Mouse (Mus musculus) embryonic stem cell, embryonic (primary cell): ENCODE measurements around the gene Opalin.

Experiments
- CTCF ChIA-PET, 4 experiments: fragments of 300-600 bp in 2 of 4; fragments of 350-600 bp in 2 of 4; sonication (Branson Sonifier 250); formaldehyde crosslinking; loops; one replicate each; lab custom pipeline; 2022; ENCODE audit warnings: inconsistent platforms in 2 of 4; lab: Charles Lee
- POLR2A ChIA-PET, 4 experiments: fragments of 300-600 bp in 2 of 4; fragments of 350-600 bp in 2 of 4; sonication (Branson Sonifier 250); formaldehyde crosslinking; loops; one replicate each; lab custom pipeline; 2022; ENCODE audit warnings: antibody characterized with exemption in 4 of 4, inconsistent platforms in 1 of 4; lab: Charles Lee

Gene Opalin

GRCm38 (mm10) chr19:41076906-41077305 lies at the start of gene Opalin:
Gene Opalin (minus strand): TSS chr19:41077113.
- ChIA-PET CTCF (interaction anchor here in 2 of 4 experiments (0.9 to 2.2 kb wide), 2 partner anchors 9 to 10 kb away, joined by 4 to 7 read pairs; no protein-coding TSS in a partner anchor), POLR2A (no interaction called here)

- POLR2A ChIA-PET, result interaction anchor here in 1 of 4 experiments (0.6 kb wide), 1 partner anchor 335 kb away, joined by 3 read pairs; no protein-coding TSS in a partner anchor
- CTCF ChIA-PET, result no interaction called here
These were observed 46.1 kb upstream of the Opalin start for GRCm38 (mm10) chr19:41123009-41123408.

- ChIA-PET POLR2A (no interaction called here), CTCF (no interaction called here)
These were observed 43.0 kb upstream of the Opalin start for GRCm38 (mm10) chr19:41119924-41120323.

GRCm38 (mm10) chr19:41118346-41118745 lies 41.4 kb upstream of the Opalin start:
- ChIA-PET POLR2A (no interaction called here), CTCF (no interaction called here)

- ChIA-PET POLR2A (no interaction called here), CTCF (no interaction called here)
These were observed 40.4 kb upstream of the Opalin start for GRCm38 (mm10) chr19:41117334-41117733.

- ChIA-PET POLR2A (interaction anchor here in 1 of 4 experiments (0.6 kb wide), 1 partner anchor 109 kb away, joined by 3 read pairs; no protein-coding TSS in a partner anchor), CTCF (no interaction called here)
These were observed 37.7 kb upstream of the Opalin start for GRCm38 (mm10) chr19:41114611-41115010.

- ChIA-PET POLR2A (interaction anchor here in 1 of 4 experiments (0.6 kb wide), 1 partner anchor 109 kb away, joined by 3 read pairs; no protein-coding TSS in a partner anchor), CTCF (no interaction called here)
These were observed 37.1 kb upstream of the Opalin start for GRCm38 (mm10) chr19:41113911-41114531.

GRCm38 (mm10) chr19:41112609-41113008 lies 35.7 kb upstream of the Opalin start:
- CTCF ChIA-PET, result interaction anchor here in 1 of 4 experiments (1.3 kb wide), 1 partner anchor 26 kb away, joined by 3 read pairs; no protein-coding TSS in a partner anchor
- POLR2A ChIA-PET, result no interaction called here

GRCm38 (mm10) chr19:41109991-41110390 lies 33.1 kb upstream of the Opalin start:
- POLR2A ChIA-PET, result no interaction called here

GRCm38 (mm10) chr19:41109496-41109895 lies 32.6 kb upstream of the Opalin start:
- CTCF ChIA-PET, result interaction anchor here in 1 of 4 experiments (0.6 kb wide), 1 partner anchor 404 kb away, joined by 4 read pairs; no protein-coding TSS in a partner anchor

More at GRCm38 (mm10) chr19:41109991-41110390, 33.1 kb upstream of the Opalin start:
- CTCF ChIA-PET, result no interaction called here

GRCm38 (mm10) chr19:41108666-41109065 lies 31.8 kb upstream of the Opalin start:
- POLR2A ChIA-PET, result no interaction called here
- CTCF ChIA-PET, result interaction anchor here in 1 of 4 experiments (1.2 kb wide), 1 partner anchor 19 kb away, joined by 4 read pairs; no protein-coding TSS in a partner anchor

More at GRCm38 (mm10) chr19:41109496-41109895, 32.6 kb upstream of the Opalin start:
- POLR2A ChIA-PET, result no interaction called here

GRCm38 (mm10) chr19:41107530-41107929 lies 30.6 kb upstream of the Opalin start:
- POLR2A ChIA-PET, result no interaction called here
- CTCF ChIA-PET, result interaction anchor here in 3 of 4 experiments (0.5 to 3.0 kb wide), 4 partner anchors 18 to 696 kb away, joined by 3 to 14 read pairs (median 4); no protein-coding TSS in a partner anchor

GRCm38 (mm10) chr19:41104922-41105321 lies 28.0 kb upstream of the Opalin start:
- ChIA-PET POLR2A (interaction anchor here in 1 of 4 experiments (0.6 kb wide), 1 partner anchor 371 kb away, joined by 4 read pairs; no protein-coding TSS in a partner anchor), CTCF (interaction anchor here in 3 of 4 experiments (0.6 to 3.0 kb wide), 15 partner anchors 15 to 657 kb away, joined by 3 to 14 read pairs (median 3); partner anchors contain the start of gene Tll2 (in 1 of the 3))

- POLR2A ChIA-PET, result interaction anchor here in 1 of 4 experiments (0.7 kb wide), 1 partner anchor 397 kb away, joined by 4 read pairs; no protein-coding TSS in a partner anchor
- CTCF ChIA-PET, result interaction anchor here in 1 of 4 experiments (0.6 kb wide), 1 partner anchor 217 kb away, joined by 9 read pairs; no protein-coding TSS in a partner anchor
These were observed 24.5 kb upstream of the Opalin start for GRCm38 (mm10) chr19:41101390-41101789.

GRCm38 (mm10) chr19:41100863-41101262 lies 23.9 kb upstream of the Opalin start:
- POLR2A ChIA-PET, result no interaction called here
- CTCF ChIA-PET, result interaction anchor here in 1 of 4 experiments (0.6 kb wide), 1 partner anchor 217 kb away, joined by 9 read pairs; no protein-coding TSS in a partner anchor

- POLR2A ChIA-PET, result interaction anchor here in 1 of 4 experiments (0.6 kb wide), 1 partner anchor 50 kb away, joined by 4 read pairs; no protein-coding TSS in a partner anchor
- CTCF ChIA-PET, result no interaction called here
These were observed 20.1 kb upstream of the Opalin start for GRCm38 (mm10) chr19:41097038-41097437.

GRCm38 (mm10) chr19:41091901-41092300 lies 15.0 kb upstream of the Opalin start:
- POLR2A ChIA-PET, result no interaction called here
- CTCF ChIA-PET, result interaction anchor here in 1 of 4 experiments (0.6 kb wide), 1 partner anchor 487 kb away, joined by 5 read pairs; no protein-coding TSS in a partner anchor

- POLR2A ChIA-PET, result no interaction called here
- CTCF ChIA-PET, result interaction anchor here (0.6 to 1.6 kb wide), 16 partner anchors 15 to 1513 kb away, joined by 3 to 5 read pairs (median 3); no protein-coding TSS in a partner anchor
These were observed 12.9 kb upstream of the Opalin start for GRCm38 (mm10) chr19:41089833-41090232.

GRCm38 (mm10) chr19:41088491-41088890 lies 11.6 kb upstream of the Opalin start:
- CTCF ChIA-PET, result interaction anchor here (0.5 to 1.6 kb wide), 9 partner anchors 19 to 592 kb away, joined by 3 to 5 read pairs (median 3); no protein-coding TSS in a partner anchor

More at GRCm38 (mm10) chr19:41088491-41088890, 11.6 kb upstream of the Opalin start:
- POLR2A ChIA-PET, result interaction anchor here in 1 of 4 experiments (0.6 kb wide), 2 partner anchors 10 to 174 kb away, joined by 3 to 5 read pairs; no protein-coding TSS in a partner anchor
